Mouse (Mus musculus) thymus, postnatal 10 days (tissue): ENCODE results near the gene Trat1.

Experiments
- DNase-seq, 2 experiments: peaks; one replicate each; pipeline ENCODE4 v3.0.0; 2021; ENCODE audit warnings: low spot score in 2 of 2

Gene Trat1

DNA sequence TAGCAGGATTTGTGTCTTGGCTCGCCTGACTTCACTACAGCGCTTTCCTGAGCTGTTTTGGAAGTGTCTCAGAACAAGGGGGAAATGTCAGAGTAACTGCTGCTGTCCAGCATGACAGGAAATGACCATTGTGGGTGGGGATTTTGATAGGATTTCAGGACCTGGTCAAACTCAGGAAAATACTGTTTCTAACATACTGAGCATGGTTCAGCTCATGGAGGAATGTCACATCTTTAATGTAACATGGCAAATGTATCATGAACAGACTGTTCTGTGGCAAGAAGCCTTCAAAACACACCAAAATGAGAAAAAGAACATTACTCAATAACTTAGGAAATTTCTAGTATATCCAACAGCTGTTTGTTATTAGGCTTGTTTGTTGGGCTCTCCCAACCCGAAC is 52.1 kb downstream of the Trat1 start:
- no peak for DNase-seq

- no peak for DNase-seq
Measured at GRCm38 (mm10) chr16:48716343-48716742, 55.5 kb downstream of the Trat1 start.

DNA sequence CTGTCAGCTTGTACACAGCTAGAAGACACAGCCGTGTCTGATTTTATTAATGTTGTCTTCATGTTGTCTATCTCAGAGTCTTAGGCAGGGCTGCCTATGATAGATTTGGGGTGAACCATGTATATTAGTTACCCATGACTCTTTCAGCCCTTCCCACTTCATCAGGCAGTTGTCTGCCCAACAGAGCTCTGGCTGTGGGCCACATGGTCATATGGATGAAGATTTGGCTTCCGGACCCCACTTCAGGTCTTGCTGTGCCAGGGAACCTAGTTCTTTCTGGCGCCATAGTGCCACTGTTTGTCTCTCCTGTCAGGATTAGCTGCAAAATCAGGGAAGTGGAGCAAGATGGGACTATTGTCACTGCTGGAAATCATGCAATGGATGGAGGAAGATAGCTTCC is 69.9 kb downstream of the Trat1 start:
- DNase-seq = no peak
